Mouse (Mus musculus): ENCODE measurements around the gene Mmrn2. TPM values are rescaled to one million over a fixed set of nuclear protein-coding genes. Genes with fewer than 3 reads are reported as not detected.
"Not testable (repeated sequence)": the region's sequence is repeated elsewhere in the genome, so short reads cannot be mapped to it uniquely, and the experiment has no call there.

The Mmrn2 gene
- polyA plus RNA-seq, 1 experiment = 1.7 TPM

DNA sequence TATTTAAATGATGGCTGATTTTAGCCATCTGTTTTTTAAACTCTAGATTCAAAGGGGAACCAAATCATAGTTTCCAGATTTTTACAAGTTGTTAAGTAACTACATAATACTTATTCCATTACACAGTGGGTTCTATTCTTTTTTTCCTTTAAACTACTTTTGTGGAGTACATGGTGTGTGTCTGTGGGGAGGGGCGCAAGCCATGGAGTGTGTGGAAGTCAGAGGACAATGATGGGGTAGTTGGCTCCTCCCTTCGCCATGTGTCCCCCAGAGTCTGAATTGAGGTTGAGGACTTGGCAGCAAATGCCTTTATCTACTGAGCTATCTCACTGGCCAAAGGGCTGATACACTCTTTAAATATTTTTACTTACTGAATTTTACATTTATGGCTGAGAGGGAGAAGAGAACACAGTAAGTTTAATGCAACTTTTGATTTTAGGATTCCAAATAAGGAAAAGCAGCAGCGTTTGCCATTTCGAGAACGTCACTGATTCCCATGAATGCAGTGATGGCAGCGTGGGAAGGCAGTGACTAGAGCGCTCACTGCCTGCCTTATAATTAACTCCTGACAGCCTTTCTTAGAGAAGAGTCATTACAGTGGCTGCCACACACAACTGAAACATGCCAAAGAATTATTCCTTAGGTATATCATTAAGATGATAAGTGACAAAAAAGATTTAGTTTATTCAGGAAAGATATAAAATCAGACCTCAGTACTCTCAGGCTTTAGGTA is 37.1 kb downstream of the Mmrn2 start:
- TF ChIP-seq CTCF (IDR thresholded peaks at IDR 0.05; ENCODE audit: low read depth, low read length) (no peak), EP300 (IDR thresholded peaks at IDR 0.05; ENCODE audit: insufficient read depth, low read depth, low read length) (no peak), POLR2A (IDR thresholded peaks at IDR 0.05; ENCODE audit: insufficient read depth, low read length) (no peak)
- Histone ChIP-seq H3K27me3 (ENCODE audit: control insufficient read depth, insufficient read depth, low read length, poor library complexity, severe bottlenecking) (no peaks in the 10 kb centered on the region), H3K36me3 (ENCODE audit: control insufficient read depth, insufficient read depth, low read length, poor library complexity, severe bottlenecking) (peaks cover 9% of the 10 kb centered on the region), H3K9me3 (replicated peaks; ENCODE audit: control insufficient read depth, insufficient read depth, low read length, poor library complexity, severe bottlenecking) (no peaks in the 10 kb centered on the region), H3K27ac (ENCODE audit: insufficient read depth, low read length) (no peak overlapping the region), H3K4me1 (ENCODE audit: control insufficient read depth, insufficient read depth, low read length) (no peaks in the 10 kb centered on the region), H3K4me3 (ENCODE audit: low read depth, low read length) (no peak overlapping the region), H3K9ac (ENCODE audit: low read depth, poor library complexity, severe bottlenecking) (no peak overlapping the region)

DNA sequence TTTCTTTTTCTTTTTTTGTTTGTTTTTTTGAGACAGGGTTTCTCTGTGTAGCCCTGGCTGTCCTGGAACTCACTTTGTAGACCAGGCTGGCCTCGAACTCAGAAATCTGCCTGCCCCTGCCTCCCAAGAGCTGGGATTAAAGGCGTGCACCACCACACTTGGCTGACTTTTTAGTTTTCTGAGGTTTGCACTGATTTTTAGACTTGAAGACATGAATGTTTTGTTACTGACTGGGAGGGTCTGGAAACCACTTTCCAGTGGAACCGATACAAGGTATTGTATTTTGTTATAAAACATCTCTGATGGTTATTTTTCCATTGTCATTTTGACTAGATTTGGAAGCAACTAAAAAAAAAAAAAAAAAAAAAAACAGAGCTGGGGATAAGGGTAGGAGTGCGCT is 41.7 kb downstream of the Mmrn2 start:
- not testable (repeated sequence) for H3K4me1 ChIP-seq (ENCODE audit: control insufficient read depth, insufficient read depth, low read length); H3K9ac ChIP-seq (ENCODE audit: low read depth, poor library complexity, severe bottlenecking); H3K9me3 ChIP-seq (replicated peaks; ENCODE audit: control insufficient read depth, insufficient read depth, low read length, poor library complexity, severe bottlenecking); H3K27me3 ChIP-seq (ENCODE audit: control insufficient read depth, insufficient read depth, low read length, poor library complexity, severe bottlenecking); H3K4me3 ChIP-seq (ENCODE audit: low read depth, low read length); H3K27ac ChIP-seq (ENCODE audit: insufficient read depth, low read length)
- H3K36me3 ChIP-seq (ENCODE audit: control insufficient read depth, insufficient read depth, low read length, poor library complexity, severe bottlenecking) = peaks cover 21% of the 10 kb centered on the region

DNA sequence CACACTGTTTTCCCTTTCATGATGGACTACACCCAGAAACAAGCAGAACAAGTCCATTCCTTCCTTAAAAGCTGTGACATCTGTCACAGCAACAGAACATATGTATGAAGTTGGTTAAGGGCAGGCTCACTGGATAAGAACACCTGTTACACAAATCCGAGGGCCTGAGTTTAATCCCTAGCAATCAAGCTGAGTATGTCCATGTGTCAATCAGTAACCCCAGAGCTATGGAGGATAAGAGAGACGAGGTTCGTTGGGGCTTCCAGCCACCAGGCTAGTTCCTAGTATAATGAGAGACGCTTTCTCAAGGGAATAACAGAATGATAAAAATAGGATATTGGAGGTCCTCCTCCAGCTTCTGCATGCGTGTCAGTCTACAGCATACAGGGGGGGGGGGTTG is 42.2 kb downstream of the Mmrn2 start:
- Histone ChIP-seq H3K4me3 (ENCODE audit: low read depth, low read length) (no peak overlapping the region), H3K4me1 (ENCODE audit: control insufficient read depth, insufficient read depth, low read length) (no peaks in the 10 kb centered on the region), H3K27ac (ENCODE audit: insufficient read depth, low read length) (no peak overlapping the region), H3K9ac (ENCODE audit: low read depth, poor library complexity, severe bottlenecking) (no peak overlapping the region), H3K36me3 (ENCODE audit: control insufficient read depth, insufficient read depth, low read length, poor library complexity, severe bottlenecking) (peaks cover 25% of the 10 kb centered on the region), H3K9me3 (replicated peaks; ENCODE audit: control insufficient read depth, insufficient read depth, low read length, poor library complexity, severe bottlenecking) (no peaks in the 10 kb centered on the region), H3K27me3 (ENCODE audit: control insufficient read depth, insufficient read depth, low read length, poor library complexity, severe bottlenecking) (no peaks in the 10 kb centered on the region)
- TF ChIP-seq POLR2A (IDR thresholded peaks at IDR 0.05; ENCODE audit: insufficient read depth, low read length) (no peak), CTCF (IDR thresholded peaks at IDR 0.05; ENCODE audit: low read depth, low read length) (no peak), EP300 (IDR thresholded peaks at IDR 0.05; ENCODE audit: insufficient read depth, low read depth, low read length) (no peak)

DNA sequence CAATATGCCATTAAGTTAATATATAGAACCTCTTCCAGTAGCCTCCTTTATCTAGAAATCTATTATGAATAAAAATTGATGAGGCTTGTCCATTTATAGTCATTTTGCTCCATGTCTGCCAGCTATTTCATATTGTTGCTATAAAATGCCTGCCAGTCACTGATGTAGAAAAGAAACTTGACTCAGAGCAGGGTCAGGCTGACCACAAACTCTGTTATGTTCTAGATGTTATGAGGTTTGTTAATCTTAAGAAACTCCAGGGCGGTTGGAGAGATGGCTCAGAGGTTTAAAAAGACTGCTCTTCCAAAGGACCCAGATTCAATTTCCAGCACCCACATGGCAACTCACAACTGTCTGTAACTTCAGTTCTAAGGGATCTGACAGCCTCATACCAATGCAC is 45.8 kb downstream of the Mmrn2 start:
- Histone ChIP-seq H3K4me3 (ENCODE audit: low read depth, low read length) (no peak overlapping the region), H3K4me1 (ENCODE audit: control insufficient read depth, insufficient read depth, low read length) (no peaks in the 10 kb centered on the region), H3K9ac (ENCODE audit: low read depth, poor library complexity, severe bottlenecking) (no peak overlapping the region), H3K27me3 (ENCODE audit: control insufficient read depth, insufficient read depth, low read length, poor library complexity, severe bottlenecking) (no peaks in the 10 kb centered on the region; the same call in 1 of the 2 replicates), H3K27ac (ENCODE audit: insufficient read depth, low read length) (no peak overlapping the region), H3K9me3 (replicated peaks; ENCODE audit: control insufficient read depth, insufficient read depth, low read length, poor library complexity, severe bottlenecking) (no peaks in the 10 kb centered on the region), H3K36me3 (ENCODE audit: control insufficient read depth, insufficient read depth, low read length, poor library complexity, severe bottlenecking) (peaks cover 28% of the 10 kb centered on the region)
- no peak for TF ChIP-seq CTCF (IDR thresholded peaks at IDR 0.05; ENCODE audit: low read depth, low read length)
- TF ChIP-seq POLR2A (IDR thresholded peaks at IDR 0.05; ENCODE audit: insufficient read depth, low read length) = no peak
- TF ChIP-seq EP300 (IDR thresholded peaks at IDR 0.05; ENCODE audit: insufficient read depth, low read depth, low read length) = no peak

DNA sequence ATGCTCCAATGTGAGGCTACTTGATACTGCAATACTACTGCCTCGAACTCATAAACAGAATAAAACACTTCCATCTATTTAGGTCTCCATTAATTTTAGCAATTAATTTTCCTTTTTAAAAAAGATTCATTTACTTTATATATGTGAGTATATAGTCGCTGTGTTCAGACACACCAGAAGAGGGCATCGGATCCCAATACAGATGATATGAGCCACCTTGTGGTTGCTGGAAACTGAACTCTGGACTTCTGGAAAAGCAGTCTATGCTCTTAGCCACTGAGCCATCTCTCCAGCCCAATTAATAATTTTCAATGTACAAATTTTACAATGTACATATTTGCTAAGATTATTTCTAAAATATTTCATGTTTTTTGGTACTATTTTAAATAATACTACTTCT is 53.0 kb downstream of the Mmrn2 start:
- Histone ChIP-seq H3K36me3 (ENCODE audit: control insufficient read depth, insufficient read depth, low read length, poor library complexity, severe bottlenecking) (peaks cover 17% of the 10 kb centered on the region), H3K9ac (ENCODE audit: low read depth, poor library complexity, severe bottlenecking) (no peak overlapping the region), H3K27me3 (ENCODE audit: control insufficient read depth, insufficient read depth, low read length, poor library complexity, severe bottlenecking) (no peaks in the 10 kb centered on the region; the same call in 1 of the 2 replicates)

DNA sequence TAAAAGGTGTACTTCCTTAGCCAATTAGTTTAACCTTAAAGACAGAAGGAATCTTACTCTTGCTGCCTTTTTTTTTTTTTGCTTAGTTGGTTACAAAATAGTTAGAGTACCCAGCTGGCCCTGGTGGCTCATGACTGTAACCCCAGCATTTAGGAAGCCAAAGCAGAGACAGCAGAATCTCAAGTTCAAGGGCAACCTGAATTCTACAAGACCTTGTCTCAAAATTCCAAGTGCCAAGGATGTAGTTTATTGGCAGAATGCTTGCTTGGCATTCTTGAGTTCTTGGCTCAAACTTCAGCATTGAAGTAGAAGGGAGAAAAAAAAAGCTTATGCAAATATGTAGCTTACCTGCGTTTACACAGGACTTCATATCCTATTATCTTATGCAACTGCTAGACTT is 53.8 kb downstream of the Mmrn2 start:
- H3K4me3 ChIP-seq (ENCODE audit: low read depth, low read length) = no peak overlapping the region
- peaks cover 17% of the 10 kb centered on the region for H3K36me3 ChIP-seq (ENCODE audit: control insufficient read depth, insufficient read depth, low read length, poor library complexity, severe bottlenecking)
- no peak for TF ChIP-seq EP300 (IDR thresholded peaks at IDR 0.05; ENCODE audit: insufficient read depth, low read depth, low read length)
- TF ChIP-seq CTCF (IDR thresholded peaks at IDR 0.05; ENCODE audit: low read depth, low read length) = no peak
- no peak for TF ChIP-seq POLR2A (IDR thresholded peaks at IDR 0.05; ENCODE audit: insufficient read depth, low read length)

More for the DNA sequence above, 53.0 kb downstream of the Mmrn2 start:
- no peak for TF ChIP-seq POLR2A (IDR thresholded peaks at IDR 0.05; ENCODE audit: insufficient read depth, low read length)
- no peak for TF ChIP-seq EP300 (IDR thresholded peaks at IDR 0.05; ENCODE audit: insufficient read depth, low read depth, low read length)
- TF ChIP-seq CTCF (IDR thresholded peaks at IDR 0.05; ENCODE audit: low read depth, low read length) = no peak
- H3K9me3 ChIP-seq (replicated peaks; ENCODE audit: control insufficient read depth, insufficient read depth, low read length, poor library complexity, severe bottlenecking) = no peaks in the 10 kb centered on the region
- no peaks in the 10 kb centered on the region for H3K4me1 ChIP-seq (ENCODE audit: control insufficient read depth, insufficient read depth, low read length)
- H3K27ac ChIP-seq (ENCODE audit: insufficient read depth, low read length) = no peak overlapping the region
- no peak overlapping the region for H3K4me3 ChIP-seq (ENCODE audit: low read depth, low read length)

More for the DNA sequence above, 53.8 kb downstream of the Mmrn2 start:
- Histone ChIP-seq H3K27me3 (ENCODE audit: control insufficient read depth, insufficient read depth, low read length, poor library complexity, severe bottlenecking) (no peaks in the 10 kb centered on the region; the same call in 1 of the 2 replicates), H3K27ac (ENCODE audit: insufficient read depth, low read length) (no peak overlapping the region), H3K9me3 (replicated peaks; ENCODE audit: control insufficient read depth, insufficient read depth, low read length, poor library complexity, severe bottlenecking) (no peaks in the 10 kb centered on the region), H3K4me1 (ENCODE audit: control insufficient read depth, insufficient read depth, low read length) (no peaks in the 10 kb centered on the region), H3K9ac (ENCODE audit: low read depth, poor library complexity, severe bottlenecking) (no peak overlapping the region)

All from ES-Bruce4 (cell line).